Mouse (Mus musculus): ENCODE results near the gene Hace1.

Gene Hace1

DNA sequence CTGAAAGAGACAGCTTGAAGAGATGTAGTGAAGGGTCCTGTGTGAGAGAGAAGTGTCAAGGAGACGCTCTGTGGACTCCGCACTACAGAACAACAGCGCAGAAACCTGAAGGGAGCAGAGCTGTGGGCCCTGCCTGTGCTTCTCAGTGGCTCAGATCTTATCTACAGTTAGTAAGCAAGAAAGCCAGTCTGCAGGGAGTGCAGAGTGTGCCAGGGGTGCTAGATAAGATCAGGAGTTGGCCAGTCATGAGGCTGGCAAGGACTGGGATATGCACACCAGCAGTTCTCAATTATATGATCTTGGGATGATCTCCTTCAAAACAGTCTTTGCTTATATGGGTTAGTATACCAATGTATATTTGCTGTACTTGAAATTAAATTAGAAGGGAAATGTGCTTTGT lies 121.3 kb downstream of the Hace1 start:
- DNase-seq (ENCODE audit: low spot score in 2 of 2) = no peak

DNA sequence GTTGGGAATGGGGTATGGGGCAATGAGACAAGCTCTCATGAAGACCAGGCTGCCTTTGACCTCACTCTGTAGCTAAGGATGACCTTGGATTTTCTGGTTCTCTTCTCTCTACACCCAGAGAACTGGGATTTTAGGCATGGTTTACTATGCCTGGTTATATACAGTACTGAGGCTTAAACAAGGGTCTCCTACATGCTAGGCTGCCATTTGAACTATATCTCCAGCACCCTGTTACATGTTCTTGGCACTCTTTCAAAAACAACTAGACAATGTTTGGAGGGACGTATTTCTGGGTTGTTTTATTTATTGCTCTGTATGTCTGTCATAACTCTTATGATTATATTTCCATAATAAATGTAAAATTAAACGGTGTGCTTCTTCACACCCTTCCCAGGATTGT lies 129.2 kb downstream of the Hace1 start:
- no peak for DNase-seq (ENCODE audit: low spot score in 2 of 2)

DNA sequence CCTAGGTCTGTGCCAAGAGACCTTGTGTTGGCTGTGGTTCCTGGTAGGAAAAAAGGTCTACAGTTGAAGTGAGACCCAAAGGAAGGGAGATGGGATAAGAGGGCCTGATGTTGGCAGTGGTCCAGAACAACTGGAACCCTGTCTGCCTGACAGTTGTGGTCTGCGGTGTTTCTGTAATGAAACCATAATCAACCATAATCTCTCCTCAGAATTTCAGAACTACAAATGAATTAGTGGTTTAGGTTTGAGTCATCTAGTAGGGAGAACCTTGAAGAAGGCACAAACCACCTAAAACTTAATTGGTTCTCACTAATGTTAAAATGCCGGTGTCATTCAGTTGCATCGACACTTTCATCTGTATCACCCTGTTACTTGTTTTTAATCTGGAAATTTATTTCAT lies 133.2 kb downstream of the Hace1 start:
- no peak for DNase-seq (ENCODE audit: low spot score in 2 of 2)

DNA sequence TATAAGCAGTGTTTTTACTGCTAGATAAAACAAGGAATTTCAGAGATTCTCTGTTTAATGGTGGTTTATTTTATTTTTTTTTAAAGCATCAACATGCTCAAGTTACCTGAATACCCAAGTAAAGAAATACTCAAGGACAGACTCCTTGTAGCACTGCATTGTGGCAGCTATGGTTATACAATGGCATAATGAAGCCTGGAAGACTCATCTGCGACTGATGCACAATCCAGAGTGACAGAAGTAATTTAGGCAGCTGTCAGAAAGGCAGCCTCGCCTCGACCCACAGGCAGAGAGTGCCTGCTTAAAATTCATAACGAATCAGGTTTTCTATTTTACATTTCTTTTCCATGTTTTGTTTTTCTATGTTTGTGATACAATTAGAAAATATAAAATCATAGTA lies 133.7 kb downstream of the Hace1 start:
- no peak for DNase-seq (ENCODE audit: low spot score in 2 of 2)
